Mouse (Mus musculus) MEL (cell line): ENCODE data around the gene Rnf220.

ENCODE experiments used
- CTCF ChIP-seq, 3 experiments: IDR thresholded peaks in 2 of 3; conservative IDR thresholded peaks in 1 of 3; 2 replicates each; pipeline ENCODE4 v1.5.1; 2011 to 2012; ENCODE audit warnings: low read length in 3 of 3, low read depth in 2 of 3, mild to moderate bottlenecking in 2 of 3, improper control_type of control experiment in 1 of 3, inconsistent platforms in 1 of 3, mixed read lengths in 1 of 3, moderate library complexity in 1 of 3; ENCODE audit not compliant: control insufficient read depth in 1 of 3, insufficient read depth in 1 of 3, poor library complexity in 1 of 3, severe bottlenecking in 1 of 3
- HCFC1 ChIP-seq: IDR thresholded peaks from 2 replicates; pipeline ENCODE4 v1.6.1; 2012; ENCODE audit warnings: low read depth, mild to moderate bottlenecking, inconsistent platforms, low read length, improper control_type of control experiment, moderate library complexity
- MAX ChIP-seq: IDR thresholded peaks from 2 replicates; pipeline ENCODE4 v1.6.1; 2011; ENCODE audit warnings: low read length, improper control_type of control experiment
- POLR2A ChIP-seq, 2 experiments: IDR thresholded peaks; 2 replicates each; pipeline ENCODE4 v1.6.1; 2011 to 2012; ENCODE audit warnings: low read length in 2 of 2, mild to moderate bottlenecking in 2 of 2, control low read depth in 1 of 2, improper control_type of control experiment in 1 of 2, low read depth in 1 of 2, moderate library complexity in 1 of 2; ENCODE audit not compliant: control insufficient read depth in 1 of 2, insufficient read depth in 1 of 2, poor library complexity in 1 of 2
- TCF12 ChIP-seq: IDR thresholded peaks from 2 replicates; pipeline ENCODE4 v1.6.1; 2014; ENCODE audit warnings: low read depth, mild to moderate bottlenecking, inconsistent platforms, low read length, improper control_type of control experiment, moderate library complexity

- TF ChIP-seq MAX (no peak), HCFC1 (no peak), POLR2A (IDR thresholded peaks at IDR 0.05; ENCODE audit: control insufficient read depth in 1 of 2, insufficient read depth in 1 of 2, low read depth in 1 of 2, low read length in 2 of 2, poor library complexity in 1 of 2) (no peak), TCF12 (no peak), CTCF (IDR thresholded peaks at IDR 0.05 in 2 of 3, conservative IDR thresholded peaks at IDR 0.05 in 1 of 3; ENCODE audit: control insufficient read depth in 1 of 3, insufficient read depth in 1 of 3, low read depth in 2 of 3, low read length in 3 of 3, poor library complexity in 1 of 3, severe bottlenecking in 1 of 3) (no peak)
Measured at GRCm38 (mm10) chr4:117304239-117305025, 192.4 kb downstream of the Rnf220 start.
